Mouse (Mus musculus): ENCODE results near the gene Dnajb12. TPM values are rescaled to one million over a fixed set of nuclear protein-coding genes. Genes with fewer than 3 reads are reported as not detected.
"Not testable (repeated sequence)": the region's sequence is repeated elsewhere in the genome, so short reads cannot be mapped to it uniquely, and the experiment has no call there.

Gene Dnajb12
- total and polyA plus RNA-seq, 3 experiments, result 32.9 to 45.4 (median 36.8) TPM

- Histone ChIP-seq H3K4me1 (ENCODE audit: control insufficient read depth, insufficient read depth, low read length) (peaks cover under 1% of the 10 kb centered on the region; the same call in 1 of the 2 replicates), H3K27me3 (ENCODE audit: control insufficient read depth, insufficient read depth, low read length) (no peaks in the 10 kb centered on the region), H3K36me3 (ENCODE audit: control insufficient read depth, insufficient read depth, low read length) (no peaks in the 10 kb centered on the region), H3K9ac (ENCODE audit: low read depth, low read length) (no peak overlapping the region), H3K27ac (no peak overlapping the region), H3K79me2 (replicated peaks; ENCODE audit: control insufficient read depth, insufficient read depth, low read length) (no peaks in the 10 kb centered on the region), H3K4me3 (no peak overlapping the region)
- WGBS, result 62% methylated on average over 5 of the region's 5 CpGs
- intact Hi-C loops (cut with DNase I), result no loop called here
- TF ChIP-seq EP300 (IDR thresholded peaks at IDR 0.05; ENCODE audit: insufficient read depth, low read depth, low read length) (no peak), CTCF (IDR thresholded peaks at IDR 0.05) (no peak)
- no peak for DNase-seq
Measured at GRCm38 (mm10) chr10:59873613-59874012, 5.7 kb upstream of the Dnajb12 start.

DNA sequence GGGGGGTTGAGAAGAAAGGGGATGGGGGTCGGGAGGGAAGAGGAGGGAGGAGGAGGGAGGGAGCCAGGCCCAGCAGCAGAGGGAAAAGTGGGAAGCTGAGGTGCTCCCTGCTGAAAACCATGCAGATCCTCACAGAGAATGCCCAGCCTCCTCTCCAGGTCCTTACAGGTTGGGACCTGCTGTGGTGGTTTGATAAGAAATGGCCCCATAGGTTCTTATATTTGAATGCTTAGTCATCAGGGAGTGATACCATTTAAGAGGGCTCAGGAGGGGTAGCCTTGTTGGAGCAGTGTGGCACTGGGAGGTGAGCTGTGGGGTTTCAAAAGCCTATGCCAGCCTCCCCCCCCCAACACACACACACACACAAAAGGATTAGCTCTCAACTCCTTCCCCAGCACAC is 4.0 kb upstream of the Dnajb12 start:
- TF ChIP-seq EP300 (IDR thresholded peaks at IDR 0.05; ENCODE audit: insufficient read depth, low read depth, low read length), result no peak
- no peak for TF ChIP-seq CTCF (IDR thresholded peaks at IDR 0.05)
- no peak for TF ChIP-seq POLR2A (IDR thresholded peaks at IDR 0.05; ENCODE audit: insufficient read depth, low read depth, low read length)
- DNase-seq, result no peak
- H3K4me3 ChIP-seq, result no peak overlapping the region
- H3K27ac ChIP-seq, result no peak overlapping the region
- no peak overlapping the region for H3K9ac ChIP-seq (ENCODE audit: low read depth, low read length)
- peaks cover 1% of the 10 kb centered on the region; the same call in 1 of the 2 replicates for H3K79me2 ChIP-seq (replicated peaks; ENCODE audit: control insufficient read depth, insufficient read depth, low read length)
- no peaks in the 10 kb centered on the region for H3K36me3 ChIP-seq (ENCODE audit: control insufficient read depth, insufficient read depth, low read length)
- no peaks in the 10 kb centered on the region for H3K27me3 ChIP-seq (ENCODE audit: control insufficient read depth, insufficient read depth, low read length)
- intact Hi-C loops (cut with DNase I), result loop anchor here (5.0 kb wide), 1 partner anchor 173 kb away; the partner anchor contains the start of gene Micu1
- H3K4me1 ChIP-seq (ENCODE audit: control insufficient read depth, insufficient read depth, low read length), result peaks cover 2% of the 10 kb centered on the region
- WGBS, result 55% methylated on average over 1 of the region's 1 CpGs

DNA sequence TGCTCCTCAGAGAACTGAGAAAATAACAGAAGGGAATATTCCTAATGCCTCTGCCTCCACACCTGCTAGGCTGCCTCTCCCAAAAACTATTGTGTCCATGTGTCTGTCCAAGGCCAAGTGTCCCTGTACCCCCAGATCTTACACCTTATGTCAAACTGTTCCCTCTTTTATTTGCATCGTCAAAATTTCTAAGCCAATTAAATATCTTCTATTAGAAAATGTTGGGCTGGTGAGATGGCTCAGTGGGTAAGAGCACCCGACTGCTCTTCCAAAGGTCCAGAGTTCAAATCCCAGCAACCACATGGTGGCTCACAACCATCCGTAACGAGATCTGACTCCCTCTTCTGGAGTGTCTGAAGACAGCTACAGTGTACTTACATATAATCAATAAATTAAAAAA is 2.7 kb upstream of the Dnajb12 start:
- H3K36me3 ChIP-seq (ENCODE audit: control insufficient read depth, insufficient read depth, low read length); H3K9ac ChIP-seq (ENCODE audit: low read depth, low read length): not testable (repeated sequence)

GRCm38 (mm10) chr10:59877421-59878117 is 1.8 kb upstream of the Dnajb12 start:
- Histone ChIP-seq H3K9ac (ENCODE audit: low read depth, low read length) (no peak overlapping the region), H3K27ac (no peak overlapping the region), H3K4me3 (no peak overlapping the region), H3K36me3 (ENCODE audit: control insufficient read depth, insufficient read depth, low read length) (no peaks in the 10 kb centered on the region), H3K4me1 (ENCODE audit: control insufficient read depth, insufficient read depth, low read length) (peaks cover 4% of the 10 kb centered on the region), H3K27me3 (ENCODE audit: control insufficient read depth, insufficient read depth, low read length) (no peaks in the 10 kb centered on the region), H3K79me2 (replicated peaks; ENCODE audit: control insufficient read depth, insufficient read depth, low read length) (peaks cover 7% of the 10 kb centered on the region; the same call in 1 of the 2 replicates)
- TF ChIP-seq POLR2A (IDR thresholded peaks at IDR 0.05; ENCODE audit: insufficient read depth, low read depth, low read length) (no peak), EP300 (IDR thresholded peaks at IDR 0.05; ENCODE audit: insufficient read depth, low read depth, low read length) (no peak), CTCF (IDR thresholded peaks at IDR 0.05) (no peak)
- DNase-seq, result no peak
- intact Hi-C loops (cut with DNase I), result loop anchor here (5.0 kb wide), 1 partner anchor 175 kb away; the partner anchor contains the start of gene Micu1
- 74% methylated on average over 15 of the region's 15 CpGs for WGBS

More for the DNA sequence above, 2.7 kb upstream of the Dnajb12 start:
- not testable (repeated sequence) for H3K27me3 ChIP-seq (ENCODE audit: control insufficient read depth, insufficient read depth, low read length); DNase-seq; H3K4me3 ChIP-seq; H3K79me2 ChIP-seq (replicated peaks; ENCODE audit: control insufficient read depth, insufficient read depth, low read length); H3K27ac ChIP-seq; H3K4me1 ChIP-seq (ENCODE audit: control insufficient read depth, insufficient read depth, low read length)
- WGBS, result 95% methylated on average over 4 of the region's 4 CpGs
- intact Hi-C loops (cut with DNase I), result loop anchor here (5.0 kb wide), 1 partner anchor 174 kb away; the partner anchor contains the start of gene Micu1

DNA sequence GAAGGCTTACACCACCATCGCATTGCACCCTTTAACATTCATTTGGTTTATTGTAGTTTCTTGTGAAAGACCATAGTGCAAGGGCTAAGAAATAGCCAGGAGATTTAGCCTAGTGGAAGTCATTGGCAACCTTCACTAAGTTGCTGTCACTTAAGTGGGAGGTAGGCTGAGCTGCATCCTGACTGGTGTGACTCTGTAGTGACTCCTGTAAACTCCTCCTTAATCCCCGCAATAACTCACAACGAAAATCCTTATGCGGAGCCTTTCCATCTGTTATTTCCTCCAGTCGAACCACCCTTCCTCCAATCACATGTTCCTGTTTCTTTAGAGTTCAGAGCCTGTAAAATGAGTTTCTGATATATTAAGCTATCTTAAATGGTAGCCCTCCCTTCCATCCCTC is 533 bp upstream of the Dnajb12 start:
- DNase-seq, result no peak
- H3K79me2 ChIP-seq (replicated peaks; ENCODE audit: control insufficient read depth, insufficient read depth, low read length), result peaks cover 9% of the 10 kb centered on the region; the same call in 1 of the 2 replicates
- WGBS, result 11% methylated on average over 5 of the region's 5 CpGs
- H3K4me3 ChIP-seq, result peak overlapping the region; percentile 81
- no peaks in the 10 kb centered on the region for H3K36me3 ChIP-seq (ENCODE audit: control insufficient read depth, insufficient read depth, low read length)
- intact Hi-C loops (cut with DNase I), result loop anchor here (5.0 kb wide), 1 partner anchor 177 kb away; the partner anchor contains the start of gene Micu1
- H3K27ac ChIP-seq, result peak overlapping the region; percentile 97
- no peaks in the 10 kb centered on the region for H3K27me3 ChIP-seq (ENCODE audit: control insufficient read depth, insufficient read depth, low read length)
- peak overlapping the region; percentile 45 for H3K9ac ChIP-seq (ENCODE audit: low read depth, low read length)
- TF ChIP-seq POLR2A (IDR thresholded peaks at IDR 0.05; ENCODE audit: insufficient read depth, low read depth, low read length), result no peak
- no peak for TF ChIP-seq CTCF (IDR thresholded peaks at IDR 0.05)
- TF ChIP-seq EP300 (IDR thresholded peaks at IDR 0.05; ENCODE audit: insufficient read depth, low read depth, low read length), result no peak
- H3K4me1 ChIP-seq (ENCODE audit: control insufficient read depth, insufficient read depth, low read length), result peaks cover 4% of the 10 kb centered on the region

- Histone ChIP-seq H3K27me3 (ENCODE audit: control insufficient read depth, insufficient read depth, low read length) (no peaks in the 10 kb centered on the region), H3K27ac (peak overlapping the region; percentile 97), H3K79me2 (replicated peaks; ENCODE audit: control insufficient read depth, insufficient read depth, low read length) (peaks cover 9% of the 10 kb centered on the region; the same call in 1 of the 2 replicates), H3K9ac (ENCODE audit: low read depth, low read length) (peak overlapping the region; percentile 86), H3K4me1 (ENCODE audit: control insufficient read depth, insufficient read depth, low read length) (peaks cover 8% of the 10 kb centered on the region), H3K4me3 (peak overlapping the region; percentile 81), H3K36me3 (ENCODE audit: control insufficient read depth, insufficient read depth, low read length) (no peaks in the 10 kb centered on the region)
- no peak for DNase-seq
- 1% methylated on average over 13 of the region's 13 CpGs for WGBS
- TF ChIP-seq POLR2A (IDR thresholded peaks at IDR 0.05; ENCODE audit: insufficient read depth, low read depth, low read length), result no peak
- 0 out of 2 replicates have a peak, but pooled peaks have one; percentile 12 for TF ChIP-seq EP300 (IDR thresholded peaks at IDR 0.05; ENCODE audit: insufficient read depth, low read depth, low read length)
- intact Hi-C loops (cut with DNase I), result no loop called here
Measured at GRCm38 (mm10) chr10:59880029-59880386, 652 bp downstream of the Dnajb12 start.

Data from heart, adult 2 months (tissue).